Mouse (Mus musculus) lung, postnatal 14 days (tissue): ENCODE measurements around the gene Olfr730.

Source experiments
- DNase-seq: peaks from one replicate; pipeline ENCODE4 v3.0.0; 2021

Gene Olfr730

GRCm38 (mm10) chr14:50188098-50188497 lies at the start of gene Olfr730:
Olfr730 (minus strand) TSS chr14:50188198.
- no peak for DNase-seq

DNA sequence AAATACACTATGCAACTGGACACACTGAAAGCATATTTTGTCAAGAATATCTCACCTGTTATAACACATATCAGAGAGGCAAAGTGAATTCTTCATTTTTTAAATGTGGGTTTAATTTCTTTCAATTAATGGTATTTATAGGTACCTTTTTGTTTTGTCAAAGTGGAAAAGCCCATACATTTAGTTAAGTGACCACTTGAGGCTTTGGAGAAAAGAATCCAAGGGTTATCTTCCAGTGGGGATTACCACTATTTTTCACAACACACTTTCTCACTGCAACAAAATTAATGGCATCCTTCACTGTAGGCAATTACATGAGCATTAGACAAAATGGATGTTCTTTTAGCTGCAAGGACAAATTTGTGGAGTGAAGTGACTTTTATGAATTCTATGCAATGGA lies 35.2 kb downstream of the Olfr730 start, which contains the start of gene Olfr729:
Olfr729 (minus strand) TSS at position 101 of the 400 bp plus-strand sequence.
- DNase-seq: no peak

GRCm38 (mm10) chr14:50142580-50142979 lies 45.4 kb downstream of the Olfr730 start, which contains the start of gene Olfr728:
Olfr728 (minus strand) TSS chr14:50142680.
- DNase-seq: no peak
